Mouse (Mus musculus) midbrain, embryonic 16.5 days (tissue): ENCODE data around the gene Tbcd. TPM values are rescaled to one million over a fixed set of nuclear protein-coding genes. Genes with fewer than 3 reads are reported as not detected.

Experiments
- ATAC-seq: fragments of 200-750 bp; cut with Nextera tagmentation; 2 replicates; pipeline ENCODE4 v1.8.0; 2017; ENCODE audit warnings: moderate TSS enrichment
- H3K27ac ChIP-seq: fragments of 300-500 bp; sonication (generic); 2 replicates; pipeline ENCODE4 v1.5.1; 2014; ENCODE audit warnings: mild to moderate bottlenecking, low read length, mixed read lengths
- H3K27me3 ChIP-seq: fragments of 300-500 bp; sonication (generic); 2 replicates; pipeline ENCODE4 v1.6.1; 2014; ENCODE audit warnings: low read depth, low read length, mixed read lengths; ENCODE audit not compliant: control insufficient read depth, insufficient read depth
- H3K36me3 ChIP-seq: fragments of 300-500 bp; sonication (generic); 2 replicates; pipeline ENCODE4 v1.6.1; 2014; ENCODE audit warnings: mild to moderate bottlenecking, low read length, moderate library complexity, mixed read lengths; ENCODE audit not compliant: control insufficient read depth, insufficient read depth
- H3K4me1 ChIP-seq: fragments of 300-500 bp; sonication (generic); 2 replicates; pipeline ENCODE4 v1.6.1; 2014; ENCODE audit warnings: mild to moderate bottlenecking, low read length, mixed read lengths; ENCODE audit not compliant: control insufficient read depth, insufficient read depth
- H3K4me2 ChIP-seq: fragments of 300-500 bp; sonication (generic); 2 replicates; pipeline ENCODE4 v1.6.1; 2014; ENCODE audit warnings: mild to moderate bottlenecking, low read length, mixed read lengths
- H3K4me3 ChIP-seq: fragments of 300-500 bp; sonication (generic); 2 replicates; pipeline ENCODE4 v1.5.1; 2014; ENCODE audit warnings: low read depth, mild to moderate bottlenecking, low read length, moderate library complexity, mixed read lengths
- H3K9ac ChIP-seq: fragments of 300-500 bp; sonication (generic); 2 replicates; pipeline ENCODE4 v1.6.1; 2014; ENCODE audit warnings: low read depth, low read length, mixed read lengths
- H3K9me3 ChIP-seq: fragments of 300-500 bp; sonication (generic); replicated peaks from 2 replicates; pipeline ENCODE4 v1.6.1; 2014; ENCODE audit warnings: mild to moderate bottlenecking, low read length, mixed read lengths; ENCODE audit not compliant: control insufficient read depth, poor library complexity, severe bottlenecking
- WGBS: fragments of 180-500 bp; shearing (Covaris S2); extraction: QIAGEN DNeasy Blood & Tissue Kit; methylation state at CpG from one replicate; pipeline ENCODE4 v1.1.7; 2014; 5-methylcytosine and 5-hydroxymethylcytosine counted together
- polyA plus RNA-seq: library from polyadenylated mRNA; unstranded; fragments of >200 nt; fragmentation: Nextera tagmentation; extraction: Ambion mirVana; gene quantifications from 2 replicates; pipeline ENCODE4 v1.2.1, GENCODE M21; 2015

Gene Tbcd
- polyA plus RNA-seq, 1 experiment from 2014 or later: 62.5 TPM

DNA sequence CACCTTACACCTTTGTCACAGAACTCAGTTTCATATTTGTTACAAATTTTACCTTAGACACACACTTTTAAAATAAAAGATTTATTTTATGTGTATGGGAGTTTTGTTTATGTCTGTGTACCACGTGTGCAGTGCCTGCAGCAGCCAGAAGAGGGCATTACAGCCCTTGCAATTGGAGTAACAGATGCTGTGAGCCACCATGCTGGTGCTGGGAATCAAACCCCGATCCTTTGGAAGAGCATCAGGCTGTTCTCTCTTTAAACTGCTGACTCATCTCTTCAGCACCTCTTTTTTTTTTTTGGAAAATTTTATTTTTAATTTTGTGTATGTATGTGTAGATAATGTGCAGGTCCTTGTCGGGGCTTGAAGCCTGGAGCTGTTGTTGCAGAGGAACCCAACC is 6.1 kb downstream of the Tbcd start:
- H3K27ac ChIP-seq: no peak overlapping the region
- WGBS: 94% methylated on average over 3 of the region's 3 CpGs
- peaks cover 9% of the 10 kb centered on the region for H3K4me1 ChIP-seq
- no peak overlapping the region for H3K4me2 ChIP-seq
- no peak overlapping the region for H3K9ac ChIP-seq
- H3K9me3 ChIP-seq: no peaks in the 10 kb centered on the region
- no peaks in the 10 kb centered on the region for H3K27me3 ChIP-seq
- no peak for ATAC-seq
- no peak overlapping the region for H3K4me3 ChIP-seq
- H3K36me3 ChIP-seq: peaks cover 25% of the 10 kb centered on the region

DNA sequence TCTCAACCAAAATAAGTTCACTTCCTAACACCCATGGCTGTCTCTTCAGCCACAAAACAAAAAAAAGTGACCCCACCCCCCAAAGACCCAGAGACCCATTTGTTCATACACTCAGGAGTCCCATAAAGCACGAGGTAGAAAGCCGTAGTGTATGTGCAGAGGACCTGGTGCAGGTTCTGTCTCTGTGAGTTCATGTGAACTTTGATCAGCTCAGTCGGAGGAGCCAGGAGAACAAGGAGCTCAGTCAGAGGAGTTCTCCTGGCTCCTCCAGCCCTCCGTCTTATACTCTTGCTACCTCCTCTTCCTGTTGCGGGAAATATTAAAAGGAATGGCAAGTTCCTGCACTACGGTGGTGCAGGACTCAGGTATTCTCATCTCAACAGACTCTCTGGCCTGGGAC is 15.7 kb downstream of the Tbcd start:
- H3K4me1 ChIP-seq: no peaks in the 10 kb centered on the region
- H3K9ac ChIP-seq: no peak overlapping the region
- ATAC-seq: no peak
- peaks cover 18% of the 10 kb centered on the region; the same call in 1 of the 2 replicates for H3K36me3 ChIP-seq
- H3K4me3 ChIP-seq: no peak overlapping the region
- no peaks in the 10 kb centered on the region for H3K27me3 ChIP-seq
- H3K4me2 ChIP-seq: no peak overlapping the region
- WGBS: 91% methylated on average over 6 of the region's 6 CpGs
- no peaks in the 10 kb centered on the region for H3K9me3 ChIP-seq
- no peak overlapping the region for H3K27ac ChIP-seq

DNA sequence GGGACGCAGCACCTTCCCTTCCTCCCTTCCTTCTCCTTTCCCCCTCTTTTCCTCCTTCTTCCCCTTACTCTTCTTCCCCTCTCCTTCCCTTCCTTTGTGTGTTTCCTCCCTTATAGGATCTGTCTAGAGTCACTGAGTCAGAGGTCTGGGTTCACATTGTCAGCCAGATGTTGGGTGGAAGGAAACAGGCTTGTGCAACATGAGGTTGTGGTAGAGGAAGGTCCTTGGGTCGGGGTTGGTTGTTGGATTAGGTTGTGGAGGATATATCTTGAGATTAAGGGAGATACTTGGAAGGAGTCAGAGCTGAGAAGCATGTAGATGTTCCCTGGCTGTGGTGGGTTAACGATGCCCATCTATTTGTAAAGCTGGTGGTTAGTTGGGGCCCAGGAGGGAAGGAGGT is 23.1 kb downstream of the Tbcd start:
- 87% methylated on average over 3 of the region's 3 CpGs for WGBS
- Histone ChIP-seq H3K27me3 (no peaks in the 10 kb centered on the region), H3K4me1 (no peaks in the 10 kb centered on the region), H3K4me2 (no peak overlapping the region), H3K36me3 (0 out of 2 replicates have a peak, but pooled peaks cover 10% of the 10 kb centered on the region), H3K4me3 (no peak overlapping the region), H3K9ac (no peak overlapping the region), H3K27ac (no peak overlapping the region), H3K9me3 (no peaks in the 10 kb centered on the region)
- ATAC-seq: no peak

DNA sequence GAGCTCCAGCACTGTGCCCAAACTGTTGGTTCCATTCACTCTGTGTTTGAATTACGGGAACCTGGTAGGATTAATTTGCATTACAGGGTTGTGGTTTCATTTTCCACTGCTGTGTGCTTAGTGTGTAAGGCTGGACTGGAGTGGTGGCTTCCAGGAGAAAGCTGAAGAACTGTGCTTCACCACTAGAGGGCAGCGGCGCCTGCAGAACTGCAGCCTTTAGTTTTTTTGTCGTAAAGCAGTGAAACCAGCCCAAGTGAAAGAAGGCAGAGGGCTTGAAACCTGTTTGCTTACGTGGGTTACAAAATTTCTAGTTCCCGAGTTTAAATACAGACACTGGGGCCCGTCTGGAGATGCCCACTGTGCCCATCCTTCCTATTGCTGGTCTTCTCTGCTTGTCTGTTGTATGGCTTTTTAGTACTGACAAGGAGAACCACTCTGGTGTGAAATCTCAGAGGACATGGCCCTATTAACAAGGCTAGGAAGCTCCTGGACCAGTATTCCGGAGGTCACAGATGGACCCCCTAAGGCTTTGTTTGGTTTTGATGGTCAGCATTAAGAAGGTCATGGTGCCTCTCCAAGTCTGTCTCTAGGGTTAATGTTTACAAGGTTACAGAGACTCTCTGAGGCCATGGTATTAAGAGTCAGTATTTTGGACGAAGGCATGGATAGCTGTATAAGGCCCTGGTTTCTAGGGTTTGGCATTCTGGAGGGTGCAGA is 24.1 kb downstream of the Tbcd start:
- H3K27ac ChIP-seq: no peak overlapping the region
- H3K27me3 ChIP-seq: no peaks in the 10 kb centered on the region
- 34% methylated on average over 9 of the region's 9 CpGs for WGBS
- H3K4me2 ChIP-seq: no peak overlapping the region
- H3K4me1 ChIP-seq: no peaks in the 10 kb centered on the region
- no peaks in the 10 kb centered on the region for H3K9me3 ChIP-seq
- no peak for ATAC-seq
- H3K4me3 ChIP-seq: no peak overlapping the region
- peaks cover 12% of the 10 kb centered on the region; the same call in 1 of the 2 replicates for H3K36me3 ChIP-seq
- no peak overlapping the region for H3K9ac ChIP-seq

DNA sequence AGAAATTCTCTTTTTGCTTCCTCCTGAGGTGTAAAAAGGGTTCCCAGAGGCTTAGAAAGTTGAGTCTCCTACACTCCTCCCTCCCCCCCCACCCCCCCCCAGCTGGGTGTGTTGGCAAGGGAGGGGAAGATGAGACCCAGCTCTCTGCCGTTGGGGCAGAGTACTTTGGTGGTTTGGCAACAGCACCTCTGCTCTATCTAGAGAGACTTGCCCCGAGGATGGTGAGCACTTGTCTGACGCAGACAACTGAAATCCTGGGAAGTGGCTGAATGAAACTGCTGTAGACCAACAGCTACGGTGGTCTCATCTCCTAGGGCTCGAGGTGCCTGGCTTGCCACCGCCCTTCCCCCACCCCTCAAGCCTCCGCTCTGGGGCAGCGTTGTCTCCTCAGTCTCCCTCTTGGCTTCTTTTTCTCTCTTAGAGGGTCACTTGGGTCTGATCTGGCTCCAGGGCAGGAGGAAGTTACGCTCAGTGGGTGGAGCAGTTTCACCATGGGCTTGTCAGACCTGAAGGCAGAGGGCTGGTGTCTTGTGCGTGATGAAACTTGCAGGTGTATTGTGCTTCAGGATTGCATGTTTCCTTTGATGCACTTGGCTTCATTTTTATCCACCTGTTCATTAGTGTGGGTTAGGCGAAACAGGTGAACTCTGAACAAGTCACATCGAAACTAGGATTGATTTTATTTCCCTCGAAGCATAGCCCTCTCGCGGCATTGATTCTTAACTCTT is 27.9 kb downstream of the Tbcd start:
- Histone ChIP-seq H3K9me3 (no peaks in the 10 kb centered on the region), H3K27me3 (no peaks in the 10 kb centered on the region), H3K4me1 (no peaks in the 10 kb centered on the region), H3K27ac (no peak overlapping the region), H3K9ac (no peak overlapping the region), H3K4me2 (no peak overlapping the region), H3K4me3 (no peak overlapping the region), H3K36me3 (peaks cover 12% of the 10 kb centered on the region; the same call in 1 of the 2 replicates)
- ATAC-seq: no peak
- WGBS: 88% methylated on average over 15 of the region's 15 CpGs

DNA sequence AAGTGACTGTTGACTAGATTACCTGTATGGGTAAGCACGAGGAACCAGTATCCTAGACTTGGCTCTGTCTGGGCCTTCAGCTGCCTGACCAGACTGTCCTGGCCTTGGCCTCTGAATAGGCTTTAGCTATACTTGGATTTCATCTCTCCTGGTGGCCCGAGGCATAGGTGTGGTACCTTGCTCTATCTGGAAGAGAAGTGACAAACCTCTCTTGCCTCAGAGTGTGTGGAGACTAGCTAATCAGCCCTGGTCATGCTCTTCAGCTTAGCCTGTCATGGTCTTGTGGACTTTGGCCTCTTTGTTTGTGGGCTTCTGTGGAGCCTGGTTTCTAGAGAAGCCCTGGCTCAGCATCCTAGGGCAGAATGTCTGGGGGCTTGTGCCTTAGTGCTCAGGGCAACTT is 29.4 kb downstream of the Tbcd start:
- 98% methylated on average over 2 of the region's 2 CpGs for WGBS

DNA sequence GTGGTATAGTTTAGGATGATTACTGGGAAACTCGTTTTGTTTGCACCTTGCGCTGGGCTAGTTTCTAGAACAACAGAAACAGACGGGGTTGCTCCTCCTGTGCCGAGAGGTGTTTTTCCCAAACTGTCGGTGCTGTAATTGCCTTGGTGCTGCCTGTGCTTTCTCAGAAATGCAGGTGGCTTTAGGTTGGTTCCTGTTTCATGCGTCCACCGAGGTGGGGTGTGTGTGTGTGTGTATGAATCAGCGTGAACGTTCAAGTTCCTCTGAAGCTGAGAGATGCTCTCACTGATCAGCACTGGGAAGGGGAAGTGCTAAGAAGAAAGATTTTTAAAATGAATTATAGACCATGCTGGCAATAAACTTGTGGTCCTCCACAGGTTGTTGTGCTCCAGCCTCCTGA is 34.1 kb downstream of the Tbcd start:
- WGBS: 92% methylated on average over 9 of the region's 9 CpGs
- no peak for ATAC-seq
- H3K27ac ChIP-seq: no peak overlapping the region

More for the DNA sequence above, 29.4 kb downstream of the Tbcd start:
- Histone ChIP-seq H3K27me3 (no peaks in the 10 kb centered on the region), H3K9me3 (no peaks in the 10 kb centered on the region), H3K4me1 (no peaks in the 10 kb centered on the region), H3K9ac (no peak overlapping the region), H3K36me3 (peaks cover 11% of the 10 kb centered on the region; the same call in 1 of the 2 replicates), H3K4me2 (no peak overlapping the region), H3K27ac (no peak overlapping the region), H3K4me3 (no peak overlapping the region)
- no peak for ATAC-seq

DNA sequence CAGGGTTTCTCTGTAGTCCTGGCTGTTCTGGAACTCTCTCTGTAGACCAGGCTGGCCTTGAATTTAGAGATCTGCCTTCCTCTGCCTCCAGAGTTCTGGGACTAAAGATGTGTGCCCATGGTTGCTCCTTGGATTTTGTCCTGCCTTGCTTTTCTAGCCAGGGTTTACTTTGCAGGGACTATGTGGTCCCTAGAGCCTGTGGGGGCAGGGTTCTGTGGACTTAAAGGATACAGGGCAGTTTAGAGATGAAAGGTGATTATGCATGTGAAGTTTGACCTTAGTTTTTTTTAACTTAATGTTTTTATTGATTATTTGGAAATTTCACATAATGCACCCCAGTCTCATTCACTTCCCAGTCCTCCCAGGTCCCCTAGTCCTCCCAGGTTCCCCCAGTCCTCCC is 38.9 kb downstream of the Tbcd start:
- Histone ChIP-seq H3K4me2 (no peak overlapping the region), H3K27ac (no peak overlapping the region), H3K4me1 (no peaks in the 10 kb centered on the region), H3K36me3 (peaks cover 16% of the 10 kb centered on the region), H3K4me3 (no peak overlapping the region), H3K9ac (no peak overlapping the region), H3K27me3 (no peaks in the 10 kb centered on the region), H3K9me3 (no peaks in the 10 kb centered on the region)
- ATAC-seq: no peak

More for the DNA sequence above, 34.1 kb downstream of the Tbcd start:
- Histone ChIP-seq H3K9ac (no peak overlapping the region), H3K4me2 (no peak overlapping the region), H3K9me3 (no peaks in the 10 kb centered on the region), H3K36me3 (peaks cover 4% of the 10 kb centered on the region; the same call in 1 of the 2 replicates), H3K27me3 (no peaks in the 10 kb centered on the region), H3K4me1 (no peaks in the 10 kb centered on the region), H3K4me3 (no peak overlapping the region)

DNA sequence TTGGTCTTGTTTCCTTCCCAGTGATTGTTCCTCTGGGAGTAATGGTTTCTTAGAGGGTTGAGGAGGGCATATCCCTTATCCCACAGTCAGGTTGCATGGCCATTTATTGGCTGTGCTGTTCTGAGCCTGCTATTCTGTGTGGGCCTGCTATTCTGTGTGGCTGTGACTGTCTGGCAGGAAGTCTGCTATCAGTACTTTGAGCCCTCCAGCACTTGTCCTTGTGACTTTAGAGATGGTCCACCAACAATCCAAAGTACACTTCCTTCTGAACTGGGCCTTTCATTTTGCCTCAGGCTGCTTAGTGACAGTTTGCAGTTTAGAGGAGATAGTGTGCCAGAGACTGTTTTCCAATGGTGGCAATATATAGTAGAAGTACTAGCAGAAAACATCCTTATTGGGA is 48.8 kb downstream of the Tbcd start:
- Histone ChIP-seq H3K27ac (no peak overlapping the region), H3K4me1 (no peaks in the 10 kb centered on the region), H3K9ac (no peak overlapping the region), H3K27me3 (no peaks in the 10 kb centered on the region), H3K4me2 (no peak overlapping the region), H3K9me3 (no peaks in the 10 kb centered on the region), H3K4me3 (no peak overlapping the region), H3K36me3 (peaks cover 19% of the 10 kb centered on the region)
- ATAC-seq: no peak
